Mouse (Mus musculus): ENCODE measurements around the gene Pcif1.

Pcif1 gene

DNA sequence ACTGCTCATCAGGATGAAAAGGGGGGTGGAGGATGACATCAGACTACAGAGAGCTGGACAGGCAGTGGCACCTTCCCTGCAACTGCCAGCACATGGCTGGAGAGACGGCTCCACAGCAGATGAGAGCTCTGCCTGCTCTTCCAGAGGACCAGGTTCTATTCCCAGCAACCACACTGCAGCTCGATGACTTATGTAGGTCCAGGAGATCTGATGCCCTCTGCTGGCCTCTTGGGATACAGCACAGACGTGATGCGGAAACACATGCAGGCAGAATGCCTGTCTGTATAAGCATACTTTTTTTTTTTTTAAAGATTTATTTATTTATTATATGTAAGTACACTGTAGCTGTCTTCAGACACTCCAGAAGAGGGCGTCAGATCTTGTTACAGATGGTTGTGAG lies 39.2 kb downstream of the Pcif1 start:
- DNase-seq (ENCODE audit: low read depth in 1 of 2, low spot score in 2 of 2): no peak

DNA sequence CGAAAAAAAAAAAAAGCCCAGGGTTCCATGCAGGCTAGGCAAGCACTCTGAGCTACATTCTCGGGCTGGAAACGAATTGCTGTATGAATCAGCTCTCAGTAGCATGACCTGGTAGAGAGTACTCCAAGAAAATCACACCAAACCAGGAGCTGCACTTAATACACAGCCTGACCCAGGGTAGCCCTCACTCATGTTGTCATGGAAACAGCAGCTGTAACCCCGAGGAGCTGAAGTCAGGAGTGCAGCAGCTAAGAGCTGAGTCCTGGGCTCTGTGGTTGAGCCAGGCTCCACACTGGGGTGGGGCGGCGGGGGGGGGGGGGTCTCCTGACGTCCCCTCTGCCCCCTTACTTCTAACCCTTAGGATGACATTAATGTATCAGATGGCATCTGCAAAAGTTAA lies 42.9 kb downstream of the Pcif1 start:
- no peak for DNase-seq (ENCODE audit: low read depth in 1 of 2, low spot score in 2 of 2)

DNA sequence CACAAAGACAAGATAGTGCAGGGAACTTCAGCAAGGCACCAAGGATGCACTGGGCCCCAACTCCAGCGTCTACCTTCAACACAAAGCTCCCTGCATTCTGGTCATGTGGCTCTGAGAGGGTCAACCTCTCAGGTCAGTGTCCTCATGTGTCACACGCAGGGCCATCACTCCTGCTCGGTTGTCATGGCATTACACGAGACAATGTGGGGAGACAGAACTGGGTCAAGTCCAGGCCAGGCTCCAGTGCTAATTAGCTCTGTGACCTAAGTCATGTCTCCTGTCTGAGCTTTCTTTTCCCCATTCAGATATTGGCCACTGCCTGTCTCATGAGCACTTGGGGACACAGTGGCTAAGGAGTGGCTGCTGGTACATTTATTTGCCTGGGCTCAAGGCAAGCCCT lies 44.2 kb downstream of the Pcif1 start:
- no peak for DNase-seq (ENCODE audit: low read depth in 1 of 2, low spot score in 2 of 2)

DNA sequence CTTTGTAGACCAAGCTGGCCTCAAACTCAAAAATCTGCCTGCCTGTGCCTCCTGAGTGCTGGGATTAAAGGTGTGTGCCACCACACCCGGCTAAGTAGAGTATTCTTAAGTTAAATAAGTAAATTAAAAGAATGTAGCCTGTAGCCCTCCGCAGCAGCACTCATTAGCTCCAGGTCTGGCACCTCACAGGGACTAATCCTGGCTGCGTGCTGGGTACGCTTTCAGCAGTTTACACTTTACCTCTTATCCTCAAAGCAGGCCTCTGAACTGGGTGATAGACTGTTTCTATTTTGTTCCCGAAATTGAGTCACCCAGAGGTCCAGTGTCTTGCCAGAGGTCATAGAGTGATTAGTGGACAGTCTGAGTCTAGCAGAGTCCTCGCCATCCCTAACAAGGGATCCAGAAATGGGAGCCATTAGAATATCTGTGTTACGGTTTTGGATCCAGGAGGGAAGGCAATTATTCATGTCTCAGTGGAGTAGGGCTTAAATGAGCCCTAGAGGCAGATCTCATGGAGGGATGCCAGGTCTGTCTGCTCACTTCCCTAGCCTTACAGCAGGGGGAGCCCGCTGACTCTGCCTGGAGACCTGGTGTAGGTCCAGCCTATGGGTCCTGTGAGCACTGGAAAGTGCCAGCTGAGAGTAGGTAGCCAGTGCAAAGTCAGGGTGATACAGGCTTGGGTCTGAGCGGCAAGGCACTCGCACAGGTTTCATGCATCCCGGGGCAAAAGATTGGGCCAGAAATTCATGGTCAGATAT lies 45.2 kb downstream of the Pcif1 start:
- DNase-seq (ENCODE audit: low read depth in 1 of 2, low spot score in 2 of 2): peak in 1 of 2 experiments; percentile 70

DNA sequence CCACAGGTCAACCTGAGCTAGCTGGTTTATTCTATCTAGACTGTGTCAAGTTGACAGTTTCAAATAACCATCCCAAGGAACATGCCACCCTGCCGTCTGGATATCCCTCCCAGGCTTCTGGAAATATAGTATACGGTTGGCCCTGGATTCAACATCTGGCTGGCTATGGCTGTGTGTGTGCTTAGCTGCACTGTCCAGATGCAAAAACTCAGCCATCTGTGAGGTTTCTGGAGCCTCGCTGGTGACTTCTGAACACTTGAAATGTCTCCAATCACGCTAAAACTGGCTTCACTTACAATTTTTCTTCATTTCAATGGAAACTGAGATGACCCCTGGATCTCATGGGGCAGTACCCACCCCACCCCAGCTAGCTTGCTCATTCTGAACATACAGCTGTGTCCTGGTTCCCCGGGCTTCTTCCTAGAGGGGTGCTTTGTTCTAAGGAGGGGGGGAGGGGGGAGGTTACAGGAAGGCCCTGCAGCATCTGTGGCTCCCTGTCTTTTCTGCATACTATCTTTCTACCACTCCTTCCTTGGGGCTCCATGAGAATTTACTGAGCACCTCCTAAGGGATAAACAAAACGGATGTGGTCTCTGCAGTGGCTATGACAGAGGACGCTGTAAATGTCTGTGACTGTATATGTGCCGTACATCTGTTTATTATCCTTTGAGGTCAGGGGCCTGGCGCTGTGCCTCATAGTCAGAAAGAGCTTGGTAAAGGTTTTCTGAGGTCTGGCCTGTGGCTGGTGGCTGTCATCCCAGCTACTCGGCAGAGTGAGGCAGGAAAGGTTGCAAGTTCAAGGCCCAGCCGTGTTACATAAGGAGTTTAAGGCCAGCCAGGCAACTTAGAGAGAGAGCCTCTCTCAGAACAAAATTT lies 51.8 kb downstream of the Pcif1 start:
- DNase-seq (ENCODE audit: low read depth in 1 of 2, low spot score in 2 of 2): no peak

DNA sequence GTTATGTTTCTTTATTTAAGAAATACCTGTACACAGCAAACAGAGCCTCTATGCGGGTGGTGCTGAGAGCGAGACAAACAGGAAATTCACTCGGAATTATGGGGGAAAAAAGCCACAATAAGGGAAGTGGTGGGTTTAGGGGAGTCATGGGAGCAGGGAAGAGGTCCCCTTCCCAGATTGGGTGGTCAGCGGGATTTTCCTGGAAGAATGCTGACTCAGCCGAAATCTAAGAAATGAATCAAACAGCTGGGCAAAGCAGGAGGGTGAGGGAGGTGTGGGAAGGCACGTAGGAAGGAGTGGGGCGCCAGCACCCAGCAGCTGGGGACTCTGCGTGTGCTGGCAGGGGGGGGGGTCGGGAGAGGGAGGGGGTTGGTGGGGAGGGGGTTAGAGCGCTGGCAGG lies 54.4 kb downstream of the Pcif1 start:
- no peak for DNase-seq (ENCODE audit: low read depth in 1 of 2, low spot score in 2 of 2)

- DNase-seq (ENCODE audit: low read depth in 1 of 2, low spot score in 2 of 2): no peak
Measured at GRCm38 (mm10) chr2:164935991-164936390, 56.9 kb downstream of the Pcif1 start.

DNA sequence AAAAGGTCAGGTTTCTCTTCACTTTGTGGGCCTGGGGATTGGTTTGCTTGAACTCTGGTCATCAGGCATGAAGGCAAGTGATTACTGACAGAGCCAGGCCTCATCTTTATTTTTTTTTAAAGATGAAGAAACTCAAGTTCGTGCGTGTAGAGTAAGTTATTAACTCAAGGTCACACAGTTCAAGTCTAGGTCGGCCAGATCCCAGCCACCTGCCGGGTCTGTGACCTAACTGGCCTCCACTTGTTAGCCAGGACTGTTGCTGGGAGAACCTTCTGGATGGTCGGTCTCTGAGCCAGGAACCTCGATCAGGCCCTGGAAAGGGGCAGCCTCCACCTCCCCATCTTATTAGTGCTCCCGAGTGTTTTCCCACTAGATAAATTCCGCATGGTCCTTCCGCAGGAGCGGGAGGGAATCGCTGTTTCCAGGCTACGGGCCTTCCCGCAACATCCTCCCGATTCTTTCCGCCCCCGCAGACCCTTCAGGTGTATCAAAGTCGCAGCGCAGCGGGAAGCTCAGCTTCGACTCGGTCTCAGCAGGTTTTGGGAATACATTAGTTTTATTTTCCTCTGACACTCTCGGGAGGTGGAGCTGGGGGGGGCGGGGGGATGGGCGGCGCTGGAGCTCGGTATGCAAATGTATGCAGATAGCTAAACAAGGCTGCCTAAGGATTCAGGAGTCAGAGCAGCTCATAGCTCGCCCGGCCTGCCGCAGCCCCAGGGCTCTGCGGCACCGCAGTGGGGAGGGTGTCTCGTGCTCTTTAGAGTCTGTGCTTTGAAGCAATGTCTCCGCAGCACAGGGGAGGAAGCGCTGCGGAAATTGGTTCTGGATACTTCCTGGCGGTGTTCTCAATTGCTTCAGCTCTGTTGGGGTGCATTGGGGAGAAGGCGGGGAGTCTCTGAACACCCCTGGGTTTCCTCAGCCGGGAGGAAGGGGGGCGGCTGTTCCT lies 59.3 kb downstream of the Pcif1 start:
- DNase-seq (ENCODE audit: low read depth in 1 of 2, low spot score in 2 of 2): no peak

- DNase-seq (ENCODE audit: low read depth in 1 of 2, low spot score in 2 of 2): no peak
Measured at GRCm38 (mm10) chr2:164939106-164939505, 60.0 kb downstream of the Pcif1 start.

DNA sequence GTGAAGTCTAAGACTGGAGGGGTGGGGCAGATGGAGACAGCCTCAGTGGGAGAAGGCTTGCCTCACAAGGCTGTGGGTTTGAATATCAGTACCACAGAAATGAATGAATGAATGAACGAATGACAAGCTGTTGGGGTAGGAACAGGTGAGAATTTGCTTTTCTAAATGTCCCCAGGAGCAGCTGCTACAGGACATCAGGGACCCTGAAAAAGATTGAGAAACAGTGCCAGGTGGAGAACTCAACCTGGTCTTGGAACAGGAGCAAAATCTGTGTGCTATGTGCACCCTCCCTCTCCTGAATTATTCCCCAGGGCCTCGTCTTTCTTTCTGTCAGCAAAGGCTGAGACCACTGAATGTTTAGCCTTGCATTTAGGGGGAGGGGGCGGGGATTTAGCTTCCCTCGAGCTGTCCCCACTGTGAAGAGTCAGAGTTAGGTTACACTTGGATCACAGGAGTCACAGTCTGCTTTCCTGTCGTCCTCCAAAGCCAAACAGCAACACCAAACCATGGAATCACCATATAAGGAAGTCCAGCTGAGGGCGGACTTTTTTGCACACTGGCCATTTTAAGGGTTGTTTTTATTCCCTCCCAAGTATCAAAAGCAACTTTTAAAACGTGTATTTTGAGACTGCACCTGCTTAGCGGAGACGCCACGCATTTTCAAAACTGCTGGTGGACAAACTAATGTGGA lies 61.2 kb downstream of the Pcif1 start, which contains the start of gene Mmp9:
Gene Mmp9, plus strand, starts transcription at position 641 of the 691 bp plus-strand sequence.
- DNase-seq (ENCODE audit: low read depth in 1 of 2, low spot score in 2 of 2): no peak

- DNase-seq (ENCODE audit: low read depth in 1 of 2, low spot score in 2 of 2): peak; percentile 41 to 51
Measured at GRCm38 (mm10) chr2:164942692-164943290, 63.7 kb downstream of the Pcif1 start.
